Mouse (Mus musculus) ES-E14 (cell line): ENCODE measurements at regions not wholly inside any gene's neighbourhood (a gene's known extent, or its start where the extent isn't known, plus 50 kb on each side); places are given as distances from the start of the nearest gene placed in this dataset.

ENCODE experiments used
- MAFK ChIP-seq: IDR thresholded peaks from 2 replicates; pipeline ENCODE4 v1.6.1; 2014; ENCODE audit warnings: mild to moderate bottlenecking, low read depth, low read length, inconsistent platforms; ENCODE audit not compliant: insufficient read depth
- ZNF384 ChIP-seq: IDR thresholded peaks from 2 replicates; pipeline ENCODE4 v1.6.1; 2012; ENCODE audit warnings: low read depth, low read length, inconsistent platforms

GRCm38 (mm10) chr16:49967110-49967509 lies 166.8 kb downstream of the Cd47 start:
- TF ChIP-seq ZNF384 (no peak), MAFK (no peak)
